Mouse (Mus musculus) ES-E14 (cell line): Measurements from ENCODE around the gene Lipt1.

ENCODE experiments used
- CHD2 ChIP-seq: IDR thresholded peaks from 2 replicates; pipeline ENCODE4 v1.6.1; 2014; ENCODE audit warnings: mild to moderate bottlenecking, low read depth, low read length, inconsistent platforms
- HCFC1 ChIP-seq: IDR thresholded peaks from 2 replicates; pipeline ENCODE4 v1.6.1; 2012; ENCODE audit warnings: low read length, inconsistent platforms, borderline replicate concordance; ENCODE audit not compliant: insufficient read depth
- MAFK ChIP-seq: IDR thresholded peaks from 2 replicates; pipeline ENCODE4 v1.6.1; 2014; ENCODE audit warnings: mild to moderate bottlenecking, low read depth, low read length, inconsistent platforms; ENCODE audit not compliant: insufficient read depth
- ZC3H11A ChIP-seq: IDR thresholded peaks from 2 replicates; pipeline ENCODE4 v1.6.1; 2012; ENCODE audit warnings: low read depth, mild to moderate bottlenecking, inconsistent platforms, low read length, borderline replicate concordance
- ZNF384 ChIP-seq: IDR thresholded peaks from 2 replicates; pipeline ENCODE4 v1.6.1; 2012; ENCODE audit warnings: low read depth, low read length, inconsistent platforms

DNA sequence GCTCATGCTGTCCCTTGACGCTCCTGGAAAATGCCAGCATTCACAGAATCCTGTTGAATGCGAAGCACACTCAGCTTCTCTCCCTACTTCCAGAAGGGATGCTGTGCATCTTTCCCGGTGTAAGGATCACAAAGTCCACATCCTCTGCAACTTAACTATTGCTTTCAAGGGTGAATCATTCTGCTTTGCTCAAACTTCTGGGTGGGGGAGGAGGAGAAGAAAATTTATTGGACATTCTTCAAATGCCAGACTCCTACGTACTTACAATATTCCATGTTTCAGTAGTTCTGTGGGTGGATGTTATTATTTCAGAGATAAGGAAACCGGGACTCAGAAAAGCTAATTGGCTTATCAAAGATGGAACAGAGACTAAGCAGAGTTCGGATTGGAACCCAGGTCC lies 46.6 kb downstream of the Lipt1 start:
- TF ChIP-seq CHD2 (no peak), ZC3H11A (no peak), MAFK (no peak), HCFC1 (no peak), ZNF384 (no peak)
